Mouse (Mus musculus): ENCODE measurements at regions not wholly inside any gene's neighbourhood (a gene's known extent, or its start where the extent isn't known, plus 50 kb on each side); places are given as distances from the start of the nearest gene placed in this dataset.

- no peak for DNase-seq
These were observed 640.1 kb upstream of the Cited2 start for GRCm38 (mm10) chr10:17082926-17083325.

GRCm38 (mm10) chr10:17102065-17102464, 621.0 kb upstream of the Cited2 start:
- DNase-seq = no peak

- no peak for DNase-seq
These were observed 619.6 kb upstream of the Cited2 start for GRCm38 (mm10) chr10:17103416-17103815.

- no peak for DNase-seq
These were observed 616.2 kb upstream of the Cited2 start for GRCm38 (mm10) chr10:17106831-17107230.

- DNase-seq = no peak
These were observed 611.9 kb upstream of the Cited2 start for GRCm38 (mm10) chr10:17111071-17111470.

- DNase-seq = no peak
These were observed 608.2 kb upstream of the Cited2 start for GRCm38 (mm10) chr10:17114805-17115204.

- no peak for DNase-seq
These were observed 593.4 kb upstream of the Cited2 start for GRCm38 (mm10) chr10:17129391-17130163.

GRCm38 (mm10) chr10:17130661-17131060, 592.4 kb upstream of the Cited2 start:
- no peak for DNase-seq

- peak; percentile 3 for DNase-seq
These were observed 591.3 kb upstream of the Cited2 start for GRCm38 (mm10) chr10:17131763-17132162.

GRCm38 (mm10) chr10:17175385-17175784, 547.6 kb upstream of the Cited2 start:
- DNase-seq = no peak

GRCm38 (mm10) chr10:17177054-17177453, 546.0 kb upstream of the Cited2 start:
- no peak for DNase-seq

GRCm38 (mm10) chr10:17177503-17178278, 545.3 kb upstream of the Cited2 start:
- DNase-seq = no peak

- DNase-seq = no peak
These were observed 544.4 kb upstream of the Cited2 start for GRCm38 (mm10) chr10:17178627-17179026.

GRCm38 (mm10) chr10:17184418-17184817, 538.6 kb upstream of the Cited2 start:
- no peak for DNase-seq

GRCm38 (mm10) chr10:17196205-17196604, 526.8 kb upstream of the Cited2 start:
- no peak for DNase-seq

GRCm38 (mm10) chr10:17196636-17197035, 526.4 kb upstream of the Cited2 start:
- no peak for DNase-seq

GRCm38 (mm10) chr10:17200524-17201426, 522.2 kb upstream of the Cited2 start:
- no peak for DNase-seq

GRCm38 (mm10) chr10:17201427-17201745, 521.6 kb upstream of the Cited2 start:
- peak; percentile 5 for DNase-seq

- DNase-seq = no peak
These were observed 520.2 kb upstream of the Cited2 start for GRCm38 (mm10) chr10:17202556-17203415.

GRCm38 (mm10) chr10:17203416-17204110, 519.5 kb upstream of the Cited2 start:
- DNase-seq = no peak

- no peak for DNase-seq
These were observed 518.9 kb upstream of the Cited2 start for GRCm38 (mm10) chr10:17204153-17204552.
